Mouse (Mus musculus) urinary bladder, adult 18-20 months (tissue): ENCODE measurements at regions not wholly inside any gene's neighbourhood (a gene's known extent, or its start where the extent isn't known, plus 50 kb on each side); places are given as distances from the start of the nearest gene placed in this dataset.

Experiments
- DNase-seq, 2 experiments: peaks; one replicate each; pipeline ENCODE4 v3.0.0; 2022; ENCODE audit warnings: low spot score in 2 of 2, mixed read lengths in 2 of 2

GRCm38 (mm10) chr7:59711741-59712140 lies 293.1 kb downstream of the Snurf start:
- DNase-seq: peak; percentile 4 to 10
